Mouse (Mus musculus) c-Kit-positive CD71-negative TER-119-negative erythroid progenitor cells, embryonic 14.5 days (primary cell): ENCODE results near the gene Cbwd1.
A peak's percentile ranks its signal among the peaks of the same experiment; 100 is the strongest.

Experiments used
- DNase-seq: peaks from one replicate; pipeline ENCODE4 v3.0.0-alpha.2; 2013; ENCODE audit warnings: low read depth

Gene Cbwd1

DNA sequence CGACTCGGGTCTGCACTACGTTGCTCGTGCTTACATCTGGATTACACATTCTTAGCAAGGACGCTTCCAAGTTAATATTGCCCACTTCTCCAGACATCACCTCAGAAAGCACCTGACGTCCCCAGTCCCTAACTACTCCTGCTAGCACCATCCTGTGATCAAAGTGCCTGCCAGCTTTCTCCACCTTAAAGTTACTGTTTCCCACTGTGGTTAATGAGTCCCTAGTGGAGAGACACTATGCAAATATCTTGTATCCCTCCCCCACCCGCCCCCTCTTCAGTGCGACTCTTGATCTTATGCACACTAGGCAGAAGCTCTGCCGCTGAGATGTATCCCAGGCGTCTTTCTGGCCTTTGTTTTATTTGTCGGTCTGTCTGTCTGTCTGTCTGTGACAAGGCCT is 16.6 kb upstream of the Cbwd1 start:
- DNase-seq: no peak

DNA sequence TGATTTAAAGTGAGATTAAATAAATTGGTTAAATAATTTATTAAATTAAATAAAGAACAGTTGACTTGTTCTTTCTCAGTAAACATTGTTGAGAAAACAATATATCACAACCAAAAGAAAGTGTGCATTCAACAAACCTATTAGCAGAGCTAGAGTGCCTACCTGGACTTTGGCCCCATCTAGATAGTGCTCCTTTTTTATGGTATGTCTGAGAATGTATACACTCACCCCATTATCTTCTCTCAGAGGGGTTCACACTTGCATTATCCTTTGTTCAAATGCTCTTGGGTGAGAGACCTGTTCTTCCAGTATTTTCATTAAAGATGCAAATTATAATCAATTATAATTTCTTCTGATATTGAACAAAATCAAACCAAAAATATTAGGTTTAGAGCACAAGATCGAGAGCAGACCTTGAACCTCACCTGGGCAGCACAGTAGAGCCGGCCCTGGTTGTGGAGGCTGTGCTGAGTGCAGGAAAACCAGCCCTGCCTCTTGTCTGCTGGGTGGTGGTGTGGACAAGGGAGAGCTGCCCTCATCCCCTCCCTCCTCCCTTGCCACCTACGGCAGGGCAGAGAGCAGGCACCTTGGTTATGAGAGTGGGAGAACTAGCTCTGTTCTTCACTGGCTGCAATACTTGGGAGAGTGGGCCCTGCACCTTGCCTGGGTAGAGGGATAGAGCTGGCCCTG is 11.4 kb upstream of the Cbwd1 start:
- no peak for DNase-seq

DNA sequence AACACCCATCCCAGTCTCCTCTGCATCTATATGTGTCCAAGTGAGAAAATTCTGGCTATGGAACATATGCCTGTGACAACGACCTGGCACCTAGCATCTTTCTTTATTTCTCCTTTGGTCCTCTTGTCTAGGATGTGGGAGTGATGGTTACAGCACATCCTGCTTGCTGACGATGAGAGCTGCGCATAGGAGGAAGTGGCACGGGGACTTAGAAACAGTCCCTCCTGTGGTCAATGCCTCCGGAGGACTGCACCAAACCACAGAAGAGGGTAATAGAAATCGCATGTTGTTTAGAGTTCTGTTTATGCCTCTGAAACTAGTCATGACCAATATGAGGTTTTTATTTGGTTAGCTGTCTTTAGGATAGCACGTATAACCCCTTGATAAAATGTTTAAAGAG is 9.9 kb upstream of the Cbwd1 start:
- no peak for DNase-seq

DNA sequence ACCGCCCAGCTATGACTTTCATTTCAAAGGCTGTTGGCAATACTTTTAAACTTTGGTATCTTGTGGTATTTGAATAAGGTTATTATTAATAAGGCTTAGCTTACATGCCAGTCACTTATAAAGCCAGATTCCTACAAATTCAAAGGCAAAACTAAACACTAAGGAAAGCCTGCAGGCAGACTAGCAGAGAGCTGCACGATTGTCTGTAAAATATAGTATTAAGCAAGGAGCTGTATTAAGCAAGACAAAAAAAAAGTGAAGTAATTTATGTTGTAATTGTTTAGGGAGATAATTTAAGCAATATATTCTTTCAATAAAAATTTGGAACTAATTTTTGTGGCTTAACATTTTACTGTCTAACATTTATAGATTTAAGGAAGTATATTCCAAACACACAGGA is 5.5 kb upstream of the Cbwd1 start:
- no peak for DNase-seq

DNA sequence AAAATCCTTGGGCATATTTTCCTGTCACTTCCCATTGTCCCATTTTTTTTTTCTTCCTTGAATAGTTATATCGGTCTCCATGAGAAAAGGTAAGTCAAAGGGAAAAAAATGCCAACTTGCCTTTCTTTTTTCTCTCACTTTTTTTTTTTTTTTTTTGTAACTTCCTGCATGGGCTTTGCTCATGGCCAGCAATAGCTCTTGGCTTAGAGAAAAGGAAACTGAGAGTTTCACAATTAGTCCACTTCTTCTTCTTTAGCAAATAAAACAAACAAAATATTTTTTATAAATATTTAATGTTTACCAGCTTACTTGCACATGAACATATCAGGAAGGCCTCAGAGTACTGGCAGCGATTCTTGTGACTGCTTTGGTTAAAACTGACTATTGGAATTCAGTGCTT is 4.8 kb upstream of the Cbwd1 start:
- DNase-seq: no peak

DNA sequence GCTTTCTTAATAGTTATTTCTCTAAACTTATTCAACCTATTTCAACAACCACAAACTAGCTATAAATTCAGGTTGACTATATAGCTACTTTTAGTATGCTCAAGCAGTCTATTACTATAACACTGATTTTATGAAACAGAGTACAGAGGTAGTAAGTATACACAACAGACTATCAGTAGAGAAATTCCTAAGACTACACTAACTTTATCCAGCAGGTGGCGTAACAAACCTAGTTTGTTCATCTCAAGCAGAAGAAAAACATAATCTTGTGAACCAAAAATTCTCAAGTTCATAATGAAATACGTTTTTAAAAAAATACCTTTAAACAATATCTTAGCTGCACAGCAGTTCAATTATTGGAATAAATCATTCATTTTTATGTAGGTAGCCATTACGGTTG is 2.9 kb downstream of the Cbwd1 start:
- DNase-seq: peak; percentile 71

DNA sequence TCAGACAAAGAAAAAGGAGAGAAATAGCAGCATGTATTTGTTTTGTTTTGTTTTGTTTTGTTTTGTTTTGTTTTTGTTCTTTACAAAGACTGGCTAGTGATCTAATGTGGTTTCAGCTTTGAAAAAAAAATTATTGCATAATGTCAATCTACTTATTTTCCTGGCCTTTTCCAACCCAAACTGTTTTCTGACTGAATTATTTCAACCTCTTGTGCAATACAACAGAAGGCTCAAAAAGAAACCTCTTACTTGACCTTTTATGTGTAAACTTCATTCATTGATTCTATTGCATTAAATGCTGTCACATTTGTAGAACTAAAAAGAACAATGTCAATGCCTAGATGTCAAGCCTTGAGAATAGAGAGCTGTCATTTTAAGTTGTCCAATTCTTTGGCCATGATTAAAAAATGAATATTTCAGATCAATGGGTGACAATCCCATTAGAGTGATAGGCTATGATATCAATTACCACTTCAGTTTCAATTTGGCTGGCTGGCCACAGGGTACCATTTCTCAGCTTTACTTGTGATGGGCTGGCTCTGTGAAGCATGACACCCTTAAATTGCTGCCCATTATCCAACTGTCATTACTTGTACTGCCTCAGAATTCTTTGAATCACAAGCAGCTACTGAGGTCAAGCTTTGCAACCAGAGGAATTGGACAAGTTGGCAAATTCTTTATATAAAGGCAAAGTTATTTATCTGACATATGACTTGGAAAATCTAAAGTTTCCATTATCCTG is 15.7 kb downstream of the Cbwd1 start:
- no peak for DNase-seq

DNA sequence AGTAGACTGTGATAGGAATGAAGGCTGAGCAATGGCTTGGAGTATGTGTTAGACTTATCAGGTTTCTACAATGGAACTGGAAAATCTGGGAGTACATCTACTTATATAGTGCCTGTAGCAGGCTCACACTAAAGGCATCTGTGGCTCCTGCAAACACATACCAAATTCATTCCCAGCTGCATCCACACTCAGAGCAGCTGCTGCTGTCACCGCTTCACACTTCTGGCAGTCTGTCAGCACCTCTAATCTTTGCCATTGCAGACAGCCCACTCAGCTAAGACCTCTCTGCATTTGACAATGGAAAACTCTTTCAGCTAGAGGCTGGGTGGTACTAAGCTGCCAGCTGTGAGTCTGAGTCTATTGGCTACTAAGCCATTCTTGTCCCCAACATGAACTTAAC is 24.3 kb downstream of the Cbwd1 start:
- DNase-seq: no peak

DNA sequence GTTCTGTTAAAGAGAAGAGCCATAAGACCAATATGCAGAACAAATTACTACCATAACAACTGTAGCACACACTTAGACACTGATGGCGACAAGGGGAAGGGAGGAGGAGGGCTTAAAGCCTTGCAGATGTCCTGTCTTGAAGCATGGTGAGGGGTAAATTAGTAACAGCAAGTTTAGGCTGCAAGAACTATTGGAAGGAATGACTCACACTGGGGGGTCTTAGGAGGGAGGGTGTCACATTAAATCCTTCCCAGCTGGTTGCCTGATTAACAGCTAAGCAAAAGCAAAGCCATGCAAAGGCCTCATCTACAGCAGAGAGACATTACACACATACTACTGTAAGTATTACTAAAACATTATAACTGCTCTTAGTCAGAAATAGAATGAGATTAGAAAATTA is 32.4 kb downstream of the Cbwd1 start:
- no peak for DNase-seq

DNA sequence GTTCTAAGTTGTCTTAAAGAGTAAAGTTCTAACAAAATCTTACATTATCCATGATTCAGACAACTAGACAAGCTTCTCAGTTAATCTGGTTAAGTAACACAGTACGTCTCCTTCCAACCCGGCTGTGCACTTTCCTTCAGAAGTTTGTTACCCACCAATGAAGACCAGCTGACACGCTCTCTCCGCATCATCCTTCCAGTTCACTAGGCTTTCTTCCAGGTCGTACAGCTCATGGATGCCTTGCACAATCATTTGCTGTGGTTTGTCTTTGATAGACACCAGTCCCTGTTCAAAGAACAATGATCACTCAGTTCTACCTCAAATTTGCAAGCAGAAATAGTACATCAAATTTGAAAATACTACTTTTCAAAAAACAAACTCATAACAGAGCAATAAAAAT is 40.5 kb downstream of the Cbwd1 start:
- DNase-seq: no peak

DNA sequence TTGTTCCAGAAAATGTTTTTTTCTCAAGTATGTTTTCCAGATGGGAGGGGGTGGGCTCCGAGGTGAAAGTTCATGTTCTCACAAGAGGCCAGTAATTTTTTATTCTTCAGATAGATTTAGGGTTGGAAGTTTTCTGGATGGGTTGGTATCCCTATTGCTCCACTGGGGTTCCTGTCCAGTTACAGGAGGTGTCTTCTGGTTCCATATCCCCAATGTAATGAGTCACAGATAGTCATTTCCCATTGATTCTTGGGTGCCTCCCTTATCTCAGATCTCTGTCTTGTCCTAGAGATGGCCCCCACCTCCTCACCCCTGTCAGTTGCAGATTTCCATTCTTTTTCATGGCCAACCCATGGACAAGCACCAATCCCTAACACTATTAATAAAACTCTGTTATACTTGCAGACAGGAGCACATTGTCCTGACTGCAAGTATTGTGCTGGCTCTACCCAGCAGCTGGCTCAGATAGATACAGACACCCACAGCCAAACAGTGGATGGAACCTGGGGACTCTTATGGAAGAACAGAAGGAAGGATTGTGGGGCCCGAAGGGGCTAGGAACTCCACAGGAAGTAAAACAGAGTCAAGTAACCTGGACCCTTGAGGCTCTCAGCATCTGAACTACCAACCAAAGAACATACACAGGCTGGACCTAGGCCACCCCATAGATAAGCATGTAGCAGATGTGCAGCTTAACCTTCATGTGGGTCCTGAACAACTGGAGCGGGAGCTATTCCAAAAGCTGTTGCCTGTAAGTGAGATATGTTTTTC is 52.8 kb downstream of the Cbwd1 start:
- no peak for DNase-seq

DNA sequence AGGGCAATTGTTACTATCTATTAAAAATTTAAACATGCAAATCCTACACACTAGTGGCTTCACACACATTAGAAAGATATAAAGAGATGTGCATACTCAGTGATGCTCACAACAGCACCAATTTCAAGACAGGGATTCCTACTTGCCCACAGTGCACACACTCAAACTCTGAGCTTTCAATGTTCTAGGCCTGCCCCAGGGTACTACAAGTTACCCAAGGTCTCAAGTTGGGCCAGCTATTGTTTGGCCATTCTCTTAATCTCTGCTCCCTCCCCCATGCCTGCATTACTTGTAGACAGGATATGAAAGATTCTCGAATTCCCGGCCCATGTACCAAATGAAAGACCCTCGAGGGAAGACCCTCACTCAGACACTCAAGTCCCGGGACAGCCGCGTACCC is 53.8 kb downstream of the Cbwd1 start:
- no peak for DNase-seq

DNA sequence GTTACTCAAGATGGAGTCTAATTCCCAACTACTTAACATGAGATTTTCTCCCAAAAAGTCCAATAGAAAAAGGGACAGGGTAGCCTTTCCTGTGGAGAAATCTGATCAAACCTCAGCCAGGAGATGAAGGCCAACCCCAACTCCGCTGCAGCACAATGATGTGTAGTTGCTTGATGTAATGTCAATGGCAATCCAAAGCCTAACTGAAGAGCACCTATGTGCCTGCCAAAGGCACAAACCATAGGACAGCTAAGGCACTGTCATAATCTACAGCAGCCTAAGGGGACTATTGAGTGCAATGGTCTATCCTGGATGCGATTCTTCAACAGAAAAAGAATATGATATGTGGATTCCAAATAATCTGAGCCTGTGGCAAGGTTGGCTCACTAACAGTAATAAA is 58.6 kb downstream of the Cbwd1 start:
- DNase-seq: no peak

DNA sequence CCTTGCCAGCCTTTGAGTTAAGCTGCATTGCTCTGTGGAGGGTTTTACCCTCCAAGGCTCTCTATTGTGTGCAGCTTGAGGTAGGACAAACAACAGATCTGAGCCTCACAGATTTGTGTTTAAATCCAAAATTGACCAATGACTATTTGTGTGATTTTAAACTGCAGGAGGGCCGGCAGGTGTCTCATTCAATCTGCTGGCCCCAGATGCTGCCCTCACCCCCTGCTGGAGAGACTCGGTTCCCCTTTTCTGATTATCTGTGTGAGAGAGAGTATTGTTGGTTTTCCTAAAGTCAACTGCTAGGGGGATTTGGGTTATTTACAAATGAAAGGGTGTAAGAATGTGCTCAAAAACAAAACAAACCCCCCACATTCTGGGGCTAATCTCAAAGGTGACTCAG is 59.2 kb downstream of the Cbwd1 start:
- no peak for DNase-seq

DNA sequence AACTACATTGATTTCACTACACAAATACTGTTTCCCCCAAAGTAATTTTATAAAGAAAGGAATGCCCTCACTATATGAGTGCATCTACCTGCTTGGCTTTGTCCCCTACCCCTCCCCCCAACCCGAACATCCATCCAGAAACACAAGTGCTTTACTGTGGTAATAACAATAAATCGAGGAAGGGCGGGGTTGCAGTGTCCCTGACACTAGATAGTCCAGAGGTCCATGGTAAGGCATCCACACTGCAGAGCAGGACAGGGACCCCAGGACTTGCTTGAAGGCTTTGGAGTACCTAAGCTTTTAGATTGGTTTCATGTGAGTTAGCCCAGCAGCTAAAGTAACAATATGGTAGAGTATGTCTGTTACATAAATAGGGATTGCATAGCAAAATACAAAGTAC is 59.7 kb downstream of the Cbwd1 start:
- no peak for DNase-seq

DNA sequence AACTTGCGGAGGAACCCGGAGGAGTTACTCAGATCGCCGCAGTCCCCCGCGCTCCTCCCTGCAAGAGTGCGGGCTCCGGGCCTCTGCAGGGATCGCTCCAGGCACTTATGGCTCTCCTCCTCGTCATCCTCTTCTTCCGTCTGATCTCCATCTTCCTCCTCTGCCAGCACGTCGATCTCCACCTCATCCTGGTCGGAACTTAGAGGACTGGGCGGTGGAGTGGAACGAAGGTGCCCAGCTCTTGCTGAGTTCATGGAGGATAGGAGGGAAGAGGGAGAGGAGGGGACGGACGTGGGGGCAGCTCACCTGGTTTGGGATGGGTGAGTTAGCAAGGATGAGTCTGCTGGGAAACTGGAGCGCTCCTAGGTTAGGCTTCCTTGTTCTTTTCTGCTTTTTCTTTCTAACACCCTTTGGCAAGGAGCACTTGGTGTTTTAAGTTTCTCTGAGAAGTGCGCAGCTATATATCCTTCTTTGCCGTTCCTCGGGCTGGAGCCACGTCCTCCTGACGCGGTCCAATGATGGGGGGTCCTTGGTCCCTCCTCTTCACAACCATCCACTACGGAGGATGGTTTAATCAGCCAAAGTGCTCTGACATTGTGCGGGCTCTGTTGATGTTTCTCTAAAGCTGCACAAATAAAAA is 60.7 kb downstream of the Cbwd1 start, which contains the start of gene Foxd4:
Foxd4 (minus strand) TSS at position 617 of the 640 bp plus-strand sequence.
- DNase-seq: no peak

DNA sequence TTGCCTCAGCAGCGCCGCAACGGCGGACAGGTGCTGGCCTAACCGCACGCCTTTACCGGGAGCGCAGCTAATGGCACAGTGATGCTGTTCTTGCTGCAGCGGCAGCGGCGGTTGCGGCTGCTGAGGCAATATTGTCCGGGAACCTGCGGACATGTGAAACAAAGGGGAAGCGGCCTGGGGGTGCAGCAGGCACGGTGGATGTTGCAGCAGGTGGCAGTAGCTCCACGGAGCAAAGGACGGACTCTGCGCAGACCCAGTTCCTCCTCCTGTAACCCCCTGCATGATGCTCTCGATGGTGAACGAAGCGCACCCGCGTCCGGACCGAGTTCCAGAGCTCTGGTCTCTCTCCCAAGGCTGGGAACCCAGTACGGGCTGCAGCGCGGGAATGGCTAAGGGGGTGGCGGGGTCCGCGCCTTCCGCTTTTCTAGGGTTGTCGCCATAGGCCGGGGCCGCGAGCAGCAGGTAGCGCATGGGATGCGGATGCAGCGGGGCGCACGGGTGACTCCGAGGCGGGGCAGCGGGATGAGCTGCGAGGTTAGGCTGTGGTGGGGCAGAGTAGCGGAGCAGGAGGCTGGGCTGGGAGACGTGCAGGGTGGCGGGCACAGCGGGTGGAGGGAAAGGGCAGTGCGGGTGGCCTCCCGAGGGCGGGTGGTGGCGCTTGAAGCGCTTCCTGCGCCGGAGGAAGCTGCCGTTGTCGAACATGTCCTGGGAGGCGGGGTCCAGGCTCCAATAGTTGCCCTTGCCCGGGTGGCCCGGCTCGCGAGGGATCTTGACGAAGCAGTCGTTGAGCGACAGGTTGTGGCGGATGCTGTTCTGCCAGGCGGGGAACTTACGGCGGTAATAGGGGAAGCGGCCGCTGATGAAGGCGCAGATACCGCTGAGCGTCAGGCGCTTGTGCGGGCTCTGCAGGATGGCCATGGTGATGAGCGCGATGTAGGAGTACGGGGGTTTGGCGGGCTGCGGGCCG is 61.5 kb downstream of the Cbwd1 start:
- DNase-seq: no peak

DNA sequence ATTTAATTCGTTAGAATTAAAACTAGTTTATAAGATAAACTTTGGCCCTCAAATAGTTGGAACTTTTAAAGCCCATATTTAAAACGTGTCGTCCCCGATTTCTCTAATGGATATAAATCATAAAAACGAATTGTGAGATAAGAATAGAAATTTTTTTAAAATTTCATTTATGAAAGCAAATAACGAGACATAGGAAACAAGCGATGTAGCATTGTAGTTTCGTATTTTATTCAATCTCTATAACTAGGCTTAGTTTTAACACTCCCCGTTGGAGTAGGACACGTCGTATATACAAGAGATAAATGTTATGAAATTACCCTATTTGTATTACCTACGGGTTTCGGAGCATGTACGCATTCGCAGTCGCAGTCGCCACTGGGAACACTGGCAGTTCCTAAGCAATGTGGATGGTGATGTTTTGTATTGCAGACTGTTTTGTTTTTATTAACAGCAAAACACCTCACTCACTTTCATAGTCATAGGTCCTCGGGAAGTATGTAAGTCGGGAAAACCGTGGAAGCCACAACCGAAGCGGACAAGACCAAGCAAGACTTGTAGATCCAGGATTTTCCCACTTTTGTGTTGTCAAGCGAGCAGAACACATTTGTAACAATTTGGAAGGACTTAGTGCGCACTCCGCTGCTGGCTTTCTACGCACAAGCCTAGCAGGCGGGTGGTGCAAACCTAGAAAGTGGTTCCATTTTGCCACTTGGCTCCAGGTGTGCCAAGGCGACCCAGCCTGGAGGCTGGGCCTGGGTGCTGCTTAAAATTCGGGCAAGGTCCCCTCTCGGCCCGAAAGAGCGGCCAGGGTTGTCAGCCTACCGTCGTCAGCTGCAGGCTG is 62.5 kb downstream of the Cbwd1 start:
- no peak for DNase-seq

DNA sequence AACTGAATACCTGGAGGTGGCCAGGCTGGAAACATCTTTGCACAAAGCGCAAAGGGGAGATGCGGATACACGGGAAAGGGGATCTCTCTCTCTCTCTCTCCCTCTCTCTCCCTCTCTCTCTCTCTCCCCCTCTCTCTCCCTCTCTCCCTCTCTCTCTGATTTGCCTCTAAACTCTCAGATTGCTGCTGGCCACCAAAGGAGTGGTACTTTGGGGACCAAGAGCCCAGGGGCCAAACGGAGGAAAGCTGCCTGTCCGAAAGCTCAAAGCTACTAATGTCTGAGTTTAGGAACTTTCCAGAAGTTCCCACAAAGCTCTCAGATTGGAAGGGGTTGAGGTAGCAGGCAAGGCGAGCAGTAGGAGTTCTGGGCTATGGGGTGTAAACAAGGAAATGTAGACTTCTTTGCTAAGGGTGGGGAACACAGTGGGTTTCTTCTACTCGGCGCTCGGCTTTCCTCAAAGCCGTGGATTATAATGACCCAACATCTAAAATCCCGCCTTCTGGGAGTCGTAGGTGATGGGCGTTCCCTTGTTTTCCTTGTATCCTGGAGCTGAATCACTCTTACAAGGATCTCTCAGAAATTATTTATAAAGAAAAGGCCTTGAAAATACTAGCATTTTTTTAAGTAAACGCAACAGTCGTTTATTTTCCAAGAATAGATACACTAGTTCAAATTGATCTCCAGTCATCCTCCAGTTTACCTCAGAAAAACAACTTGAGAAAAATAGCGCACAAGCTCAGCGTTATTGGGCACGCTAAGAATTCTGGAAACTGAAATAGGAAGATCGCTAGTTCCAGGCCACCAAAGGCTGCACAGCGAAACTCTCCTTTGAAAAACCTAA is 63.3 kb downstream of the Cbwd1 start:
- DNase-seq: no peak
